Mouse (Mus musculus): ENCODE results near the gene Cidec.

DNA sequence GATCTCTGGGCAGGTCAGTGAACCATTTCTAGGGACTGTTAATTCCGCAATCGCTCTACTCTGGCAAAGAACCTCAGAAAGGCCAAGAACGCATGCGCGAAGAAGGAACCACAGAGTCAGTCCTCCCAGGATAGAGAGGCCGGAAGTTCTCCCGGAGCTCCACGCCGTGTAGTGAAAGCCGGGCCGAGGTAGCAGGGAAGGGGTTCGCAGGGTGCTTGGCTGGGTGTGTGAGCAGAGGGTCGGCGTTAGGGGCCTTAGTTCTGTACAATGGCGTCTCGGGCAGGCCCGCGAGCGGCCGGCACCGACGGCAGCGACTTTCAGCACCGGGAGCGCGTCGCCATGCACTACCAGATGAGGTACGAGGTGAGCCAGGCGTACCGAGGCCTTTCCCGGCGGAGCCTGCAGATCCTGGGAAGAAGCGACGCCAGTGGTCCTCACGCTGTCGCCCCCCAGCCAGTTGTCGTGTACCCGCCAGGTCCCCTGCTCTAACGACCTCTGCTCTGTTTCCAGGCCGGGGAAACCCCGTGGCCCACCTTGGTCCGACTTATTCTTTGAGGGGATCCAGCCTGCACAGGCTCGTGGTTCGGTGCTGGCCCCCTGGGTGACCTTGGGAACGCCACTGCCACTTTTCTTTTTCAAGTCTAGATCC lies 7.0 kb upstream of the Cidec start, which contains the start of gene Jagn1:
- no peak for TF ChIP-seq GATA1 (IDR thresholded peaks at IDR 0.05; ENCODE audit: borderline replicate concordance, low read length)
- 0 out of 2 replicates have a peak, but pooled peaks have one; percentile 54 for TF ChIP-seq FLI1 (IDR thresholded peaks at IDR 0.05; ENCODE audit: low read length)

All from megakaryocyte, embryonic 14.5 days (primary cell).